Mouse (Mus musculus): ENCODE measurements around the gene Rprd2. TPM values are rescaled to one million over a fixed set of nuclear protein-coding genes. Genes with fewer than 3 reads are reported as not detected.
A peak's percentile ranks its signal among the peaks of the same experiment; 100 is the strongest.

The Rprd2 gene
- polyA plus RNA-seq, 1 experiment from 2014 or later, result 20.5 TPM

GRCm38 (mm10) chr3:95760656-95761055 is 58.0 kb downstream of the Rprd2 start:
- Histone ChIP-seq H3K36me3 (peaks cover 22% of the 10 kb centered on the region), H3K9ac (no peak overlapping the region), H3K9me3 (no peaks in the 10 kb centered on the region), H3K27me3 (no peaks in the 10 kb centered on the region), H3K27ac (no peak overlapping the region), H3K4me3 (no peak overlapping the region), H3K4me2 (no peak overlapping the region), H3K4me1 (peaks cover 8% of the 10 kb centered on the region)
- ATAC-seq (ENCODE audit: borderline replicate concordance, extremely low read depth, low FRiP score, low TSS enrichment), result no peak

- WGBS, result 85% methylated on average over 6 of the region's 6 CpGs
- Histone ChIP-seq H3K36me3 (peaks cover 16% of the 10 kb centered on the region), H3K27ac (no peak within 1 kb of the TSS), H3K4me1 (peaks cover 11% of the 10 kb centered on the region), H3K4me2 (no peak within 1 kb of the TSS), H3K4me3 (no peak within 1 kb of the TSS), H3K9ac (no peak within 1 kb of the TSS), H3K9me3 (no peaks in the 10 kb centered on the region), H3K27me3 (no peaks in the 10 kb centered on the region)
- ATAC-seq (ENCODE audit: borderline replicate concordance, extremely low read depth, low FRiP score, low TSS enrichment), result no peak
These were observed 58.6 kb downstream of the Rprd2 start, which contains the start of gene Tars2 for GRCm38 (mm10) chr3:95760106-95760505. Gene Tars2 (minus strand): TSS chr3:95760206.

DNA sequence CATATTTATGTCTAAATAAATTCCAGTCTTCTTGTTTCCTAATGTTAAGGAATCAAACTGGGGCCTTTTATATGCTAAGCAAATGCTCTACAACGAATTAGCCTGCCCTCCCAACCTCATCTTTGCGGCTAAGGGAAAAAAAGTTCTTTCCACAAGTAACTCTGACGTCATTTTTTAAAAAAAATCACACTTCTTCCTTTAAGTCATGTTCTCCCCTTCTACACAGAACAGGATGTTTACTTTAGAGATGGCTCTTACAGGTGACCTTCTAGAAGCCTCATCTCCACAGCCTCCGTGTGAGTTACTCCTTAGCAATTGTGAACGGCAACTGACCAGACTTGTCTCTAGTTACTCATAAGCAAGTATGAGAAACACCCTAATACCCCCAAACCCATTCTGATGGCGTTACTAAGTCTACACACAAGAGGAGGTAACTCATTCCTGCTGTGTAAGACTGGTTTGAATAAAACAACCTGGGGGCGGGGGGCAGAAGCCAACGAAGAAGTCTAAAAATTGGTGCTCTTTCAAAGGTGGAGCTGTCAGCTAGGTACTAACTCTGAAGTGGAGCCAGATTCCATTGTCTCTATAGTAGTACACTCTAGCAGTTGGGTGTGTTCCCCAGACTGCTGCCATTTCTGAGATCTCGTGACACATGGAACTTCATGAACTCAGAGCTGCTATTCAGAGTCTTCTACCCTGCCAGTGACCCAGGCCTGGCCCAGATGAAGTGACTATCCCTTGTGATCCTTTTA is 60.0 kb downstream of the Rprd2 start:
- Histone ChIP-seq H3K27ac (no peak overlapping the region), H3K9ac (no peak overlapping the region), H3K4me3 (no peak overlapping the region), H3K27me3 (no peaks in the 10 kb centered on the region), H3K36me3 (peaks cover 2% of the 10 kb centered on the region), H3K9me3 (no peaks in the 10 kb centered on the region), H3K4me1 (peaks cover 11% of the 10 kb centered on the region), H3K4me2 (no peak overlapping the region)
- WGBS, result 30% methylated on average over 9 of the region's 9 CpGs
- ATAC-seq (ENCODE audit: borderline replicate concordance, extremely low read depth, low FRiP score, low TSS enrichment), result no peak

DNA sequence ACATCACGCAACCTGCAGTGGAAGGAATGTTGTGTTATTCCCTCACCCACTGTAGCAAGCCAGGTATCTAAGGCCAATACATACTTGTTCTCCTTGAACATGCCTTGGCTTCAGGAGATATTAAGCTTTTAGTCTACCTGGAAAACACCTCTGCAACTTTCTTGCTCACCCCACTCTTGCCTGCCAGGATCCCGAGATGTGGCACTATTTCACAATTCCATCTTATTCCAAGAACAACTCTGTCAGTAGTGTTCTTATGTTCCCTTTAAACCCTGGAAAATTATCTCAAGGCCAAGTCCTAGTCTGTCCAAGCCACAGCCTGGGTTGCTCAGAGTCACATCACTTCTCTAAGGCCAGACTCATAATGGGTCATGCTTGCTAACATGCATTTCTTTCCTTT is 61.9 kb downstream of the Rprd2 start:
- ATAC-seq (ENCODE audit: borderline replicate concordance, extremely low read depth, low FRiP score, low TSS enrichment), result no peak
- no peak overlapping the region for H3K4me2 ChIP-seq
- whole genome bisulfite sequencing, result 87% methylated on average over 2 of the region's 2 CpGs
- no peaks in the 10 kb centered on the region for H3K27me3 ChIP-seq
- H3K9ac ChIP-seq, result no peak overlapping the region
- H3K4me3 ChIP-seq, result no peak overlapping the region
- H3K4me1 ChIP-seq, result peaks cover 6% of the 10 kb centered on the region
- peaks cover 9% of the 10 kb centered on the region for H3K36me3 ChIP-seq
- H3K9me3 ChIP-seq, result no peaks in the 10 kb centered on the region
- no peak overlapping the region for H3K27ac ChIP-seq

DNA sequence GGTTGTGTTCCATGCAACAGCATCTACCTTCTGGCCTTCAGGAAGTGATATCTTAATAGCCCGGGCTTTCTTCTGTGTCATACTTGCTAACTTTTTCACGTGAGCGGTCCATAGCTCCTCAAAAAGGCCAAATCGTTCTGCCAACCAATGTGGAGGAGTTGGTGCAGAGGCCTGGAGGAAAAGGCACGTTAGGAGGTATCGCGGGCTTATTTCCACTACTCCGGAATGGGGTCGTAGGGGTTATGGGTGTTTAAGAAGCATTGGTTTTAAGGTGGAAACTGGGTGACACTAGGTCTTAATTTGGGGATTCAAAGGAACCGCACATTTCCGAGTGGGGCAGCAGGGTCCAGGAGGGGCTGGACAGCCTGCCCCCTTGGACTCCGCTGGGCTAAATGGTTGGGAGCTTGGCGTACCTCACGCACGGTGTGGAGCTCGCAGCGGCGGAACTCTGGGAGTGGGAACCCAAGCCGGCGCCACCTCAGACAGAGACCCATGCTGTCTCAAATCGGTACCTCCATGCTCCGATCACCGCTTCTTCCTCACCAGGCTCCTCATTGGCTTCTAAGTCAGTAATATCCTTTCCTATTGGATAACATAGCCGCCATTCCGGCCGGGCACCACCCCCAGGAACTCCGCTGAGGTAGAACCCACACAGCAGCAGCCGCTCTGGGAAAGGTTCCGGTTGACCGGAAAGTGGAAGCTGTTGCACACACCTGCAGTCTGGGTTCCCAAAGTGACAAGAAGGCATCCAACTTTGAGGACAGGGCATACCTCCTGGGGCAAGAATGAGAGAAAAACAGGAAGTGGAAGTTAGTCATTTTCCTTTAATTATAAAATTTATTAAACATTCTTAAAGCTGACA is 64.1 kb downstream of the Rprd2 start:
- H3K9me3 ChIP-seq, result no peaks in the 10 kb centered on the region
- peaks cover 30% of the 10 kb centered on the region for H3K36me3 ChIP-seq
- peak overlapping the region; percentile 75 for H3K4me3 ChIP-seq
- peak; percentile 98 for ATAC-seq (ENCODE audit: borderline replicate concordance, extremely low read depth, low FRiP score, low TSS enrichment)
- WGBS, result under 1% methylated on average over 30 of the region's 30 CpGs
- H3K27ac ChIP-seq, result peak overlapping the region; percentile 29; the same call in 1 of the 2 replicates
- H3K4me1 ChIP-seq, result peaks cover 3% of the 10 kb centered on the region; the same call in 1 of the 2 replicates
- peak overlapping the region; percentile 65 for H3K9ac ChIP-seq
- peak overlapping the region; percentile 63 for H3K4me2 ChIP-seq
- H3K27me3 ChIP-seq, result no peaks in the 10 kb centered on the region

GRCm38 (mm10) chr3:95752935-95753334 is 65.7 kb downstream of the Rprd2 start:
- ATAC-seq (ENCODE audit: borderline replicate concordance, extremely low read depth, low FRiP score, low TSS enrichment), result no peak
- Histone ChIP-seq H3K4me1 (peaks cover 3% of the 10 kb centered on the region; the same call in 1 of the 2 replicates), H3K27me3 (no peaks in the 10 kb centered on the region), H3K9ac (no peak overlapping the region), H3K36me3 (peaks cover 46% of the 10 kb centered on the region), H3K4me3 (no peak overlapping the region), H3K27ac (no peak overlapping the region), H3K9me3 (no peaks in the 10 kb centered on the region), H3K4me2 (no peak overlapping the region)
- WGBS, result 84% methylated on average over 3 of the region's 3 CpGs

- H3K9me3 ChIP-seq, result no peaks in the 10 kb centered on the region
- peak; percentile 28; the same call in 1 of the 2 replicates for ATAC-seq (ENCODE audit: borderline replicate concordance, extremely low read depth, low FRiP score, low TSS enrichment)
- H3K36me3 ChIP-seq, result peaks cover 51% of the 10 kb centered on the region
- H3K9ac ChIP-seq, result no peak overlapping the region
- no peaks in the 10 kb centered on the region for H3K27me3 ChIP-seq
- H3K4me3 ChIP-seq, result no peak overlapping the region
- WGBS, result 36% methylated on average over 8 of the region's 8 CpGs
- peak overlapping the region; percentile 5; the same call in 1 of the 2 replicates for H3K4me2 ChIP-seq
- peaks cover 12% of the 10 kb centered on the region for H3K4me1 ChIP-seq
- H3K27ac ChIP-seq, result peak overlapping the region; percentile 48
These were observed 78.3 kb downstream of the Rprd2 start for GRCm38 (mm10) chr3:95740406-95740805.

GRCm38 (mm10) chr3:95739353-95740104 is 79.1 kb downstream of the Rprd2 start, which contains the start of gene Ecm1:
Gene Ecm1 (minus strand): TSS chr3:95739569.
- WGBS, result 53% methylated on average over 7 of the region's 7 CpGs
- Histone ChIP-seq H3K4me2 (peak within 1 kb of the TSS; percentile 5; the same call in 1 of the 2 replicates), H3K9ac (no peak within 1 kb of the TSS), H3K27me3 (no peaks in the 10 kb centered on the region), H3K9me3 (no peaks in the 10 kb centered on the region), H3K27ac (peak within 1 kb of the TSS; percentile 48), H3K4me3 (no peak within 1 kb of the TSS), H3K4me1 (peaks cover 12% of the 10 kb centered on the region), H3K36me3 (peaks cover 44% of the 10 kb centered on the region)
- ATAC-seq (ENCODE audit: borderline replicate concordance, extremely low read depth, low FRiP score, low TSS enrichment), result peak; percentile 34; the same call in 1 of the 2 replicates

GRCm38 (mm10) chr3:95735071-95735670 is 83.5 kb downstream of the Rprd2 start:
- Histone ChIP-seq H3K4me2 (no peak overlapping the region), H3K9me3 (no peaks in the 10 kb centered on the region), H3K4me3 (no peak overlapping the region), H3K9ac (no peak overlapping the region), H3K27ac (no peak overlapping the region), H3K36me3 (peaks cover 12% of the 10 kb centered on the region), H3K27me3 (no peaks in the 10 kb centered on the region), H3K4me1 (peaks cover 19% of the 10 kb centered on the region)
- 76% methylated on average over 12 of the region's 12 CpGs for WGBS
- ATAC-seq (ENCODE audit: borderline replicate concordance, extremely low read depth, low FRiP score, low TSS enrichment), result no peak

- Histone ChIP-seq H3K27ac (no peak overlapping the region), H3K9me3 (no peaks in the 10 kb centered on the region), H3K4me1 (peaks cover 12% of the 10 kb centered on the region), H3K36me3 (peaks cover 8% of the 10 kb centered on the region; the same call in 1 of the 2 replicates), H3K4me2 (no peak overlapping the region), H3K4me3 (no peak overlapping the region), H3K27me3 (no peaks in the 10 kb centered on the region), H3K9ac (no peak overlapping the region)
- no peak for ATAC-seq (ENCODE audit: borderline replicate concordance, extremely low read depth, low FRiP score, low TSS enrichment)
- 69% methylated on average over 13 of the region's 13 CpGs for whole genome bisulfite sequencing
These were observed 84.5 kb downstream of the Rprd2 start for GRCm38 (mm10) chr3:95734092-95734702.
